Mouse (Mus musculus) heart, embryonic 14.5 days (tissue): ENCODE measurements around the gene Usp7. TPM values are rescaled to one million over a fixed set of nuclear protein-coding genes. Genes with fewer than 3 reads are reported as not detected.
A peak's percentile ranks its signal among the peaks of the same experiment; 100 is the strongest.

Experiments
- ATAC-seq: fragments of 200-750 bp; cut with Nextera tagmentation; 2 replicates; pipeline ENCODE4 v1.8.0; 2017; ENCODE audit warnings: low read depth, moderate TSS enrichment; ENCODE audit not compliant: insufficient number of reproducible peaks, insufficient read depth, low FRiP score
- H3K27ac ChIP-seq, 2 experiments: fragments of 200-500 bp in 1 of 2; fragments of 300-500 bp in 1 of 2; sonication (generic) in 1 of 2; replicated peaks in 1 of 2; 2 replicates each; pipeline ENCODE4 v1.5.1; 2012 to 2014; ENCODE audit warnings: low read depth in 2 of 2, low read length in 2 of 2, control low read depth in 1 of 2, mild to moderate bottlenecking in 1 of 2, mixed read lengths in 1 of 2; ENCODE audit not compliant: control insufficient read depth in 1 of 2, insufficient read depth in 1 of 2
- H3K27me3 ChIP-seq: fragments of 300-500 bp; sonication (generic); 2 replicates; pipeline ENCODE4 v1.6.1; 2014; ENCODE audit warnings: mild to moderate bottlenecking, low read length, control low read depth; ENCODE audit not compliant: control insufficient read depth, insufficient read depth
- H3K36me3 ChIP-seq: fragments of 300-500 bp; sonication (generic); 2 replicates; pipeline ENCODE4 v1.6.1; 2014; ENCODE audit warnings: mild to moderate bottlenecking, control low read depth, low read length, mixed read lengths; ENCODE audit not compliant: control insufficient read depth, insufficient read depth
- H3K4me1 ChIP-seq, 2 experiments: fragments of 200-500 bp in 1 of 2; fragments of 300-500 bp in 1 of 2; sonication (generic) in 1 of 2; 2 replicates each; pipeline ENCODE4 v1.6.1; 2012 to 2014; ENCODE audit warnings: low read length in 2 of 2, control low read depth in 1 of 2, mixed read lengths in 1 of 2; ENCODE audit not compliant: control insufficient read depth in 2 of 2, insufficient read depth in 2 of 2
- H3K4me2 ChIP-seq: fragments of 300-500 bp; sonication (generic); 2 replicates; pipeline ENCODE4 v1.6.1; 2014; ENCODE audit warnings: mild to moderate bottlenecking, low read length
- H3K4me3 ChIP-seq, 2 experiments: fragments of 200-500 bp in 1 of 2; fragments of 300-500 bp in 1 of 2; sonication (generic) in 1 of 2; 2 replicates each; pipeline ENCODE4 v1.5.1; 2012 to 2014; ENCODE audit warnings: low read length in 2 of 2, mild to moderate bottlenecking in 2 of 2, control low read depth in 1 of 2, low read depth in 1 of 2, moderate library complexity in 1 of 2; ENCODE audit not compliant: control insufficient read depth in 1 of 2, insufficient read depth in 1 of 2
- H3K9ac ChIP-seq: fragments of 300-500 bp; sonication (generic); 2 replicates; pipeline ENCODE4 v1.6.1; 2014; ENCODE audit warnings: mild to moderate bottlenecking, low read length
- H3K9me3 ChIP-seq: fragments of 300-500 bp; sonication (generic); 2 replicates; pipeline ENCODE4 v1.6.1; 2016; ENCODE audit warnings: low read length, control low read depth; ENCODE audit not compliant: control insufficient read depth
- WGBS: fragments of 180-500 bp; shearing (Covaris S2); extraction: QIAGEN DNeasy Blood & Tissue Kit; methylation state at CpG from one replicate; pipeline ENCODE4 v1.1.7; 2014; 5-methylcytosine and 5-hydroxymethylcytosine counted together
- polyA plus RNA-seq: library from polyadenylated mRNA; unstranded; fragments of >200 nt; fragmentation: Nextera tagmentation; extraction: Ambion mirVana; gene quantifications from 2 replicates; pipeline ENCODE4 v1.2.1, GENCODE M21; 2014

The Usp7 gene
- polyA plus RNA-seq, 1 experiment from 2014 or later, result 28.3 TPM

- peak within 1 kb of the TSS; percentile 94 to 99 for H3K4me3 ChIP-seq
- H3K4me2 ChIP-seq, result peak within 1 kb of the TSS; percentile 92
- peak within 1 kb of the TSS; percentile 100 for H3K9ac ChIP-seq
- H3K27ac ChIP-seq, result peak within 1 kb of the TSS; percentile 94 to 99
- peak; percentile 94 for ATAC-seq
- WGBS, result under 1% methylated on average over 68 of the region's 80 CpGs
- peaks cover 0 to 22% of the 10 kb centered on the region in 2 experiments; a peak in 2 of 4 replicates for H3K4me1 ChIP-seq
- peaks cover 21% of the 10 kb centered on the region for H3K36me3 ChIP-seq
- no peaks in the 10 kb centered on the region for H3K27me3 ChIP-seq
- H3K9me3 ChIP-seq, result no peaks in the 10 kb centered on the region
These were observed 37.7 kb upstream of the Usp7 start, which contains the start of gene 1810013L24Rik for GRCm38 (mm10) chr16:8829564-8830359. Gene 1810013L24Rik (plus strand): TSS chr16:8830100.

GRCm38 (mm10) chr16:8828636-8829563 is 36.8 kb upstream of the Usp7 start:
- peaks cover 0 to 19% of the 10 kb centered on the region in 2 experiments; a peak in 2 of 4 replicates for H3K4me1 ChIP-seq
- H3K4me2 ChIP-seq, result peak overlapping the region; percentile 88
- 11% methylated on average over 31 of the region's 33 CpGs for WGBS
- H3K27ac ChIP-seq, result peak overlapping the region; percentile 94 to 99
- peaks cover 21% of the 10 kb centered on the region for H3K36me3 ChIP-seq
- H3K9me3 ChIP-seq, result no peaks in the 10 kb centered on the region
- H3K4me3 ChIP-seq, result peak overlapping the region; percentile 63 to 99
- H3K9ac ChIP-seq, result peak overlapping the region; percentile 77
- H3K27me3 ChIP-seq, result no peaks in the 10 kb centered on the region
- ATAC-seq, result peak; percentile 62

DNA sequence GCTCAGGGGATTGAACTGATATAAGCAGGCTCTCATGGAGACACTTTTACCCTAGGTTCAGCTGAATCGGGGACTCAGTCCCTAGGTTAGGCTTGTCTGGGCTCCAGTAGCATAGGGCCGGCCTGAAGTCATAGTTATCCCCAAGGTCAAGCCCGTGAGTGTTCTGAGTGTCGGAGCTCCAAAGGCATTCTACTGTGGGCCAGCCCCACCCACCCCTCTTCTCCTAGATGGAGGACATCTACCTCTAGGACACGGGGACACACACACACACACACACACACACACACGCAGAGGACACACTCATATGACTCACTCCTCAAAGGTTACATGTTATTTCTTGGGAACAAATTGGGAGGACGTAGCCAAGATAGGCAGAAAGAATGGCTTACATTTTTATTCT is 35.3 kb upstream of the Usp7 start:
- 67% methylated on average over 7 of the region's 7 CpGs for WGBS
- Histone ChIP-seq H3K36me3 (peaks cover 8% of the 10 kb centered on the region), H3K4me1 (peaks cover 0 to 9% of the 10 kb centered on the region in 2 experiments; a peak in 2 of 4 replicates), H3K27me3 (no peaks in the 10 kb centered on the region), H3K9me3 (no peaks in the 10 kb centered on the region), H3K27ac (no peak overlapping the region), H3K4me2 (no peak overlapping the region), H3K4me3 (no peak overlapping the region), H3K9ac (no peak overlapping the region)
- no peak for ATAC-seq

GRCm38 (mm10) chr16:8823661-8824060 is 31.6 kb upstream of the Usp7 start:
- H3K36me3 ChIP-seq, result no peaks in the 10 kb centered on the region
- H3K9me3 ChIP-seq, result no peaks in the 10 kb centered on the region
- no peaks in the 10 kb centered on the region for H3K4me1 ChIP-seq
- no peak overlapping the region for H3K27ac ChIP-seq
- WGBS, result 66% methylated on average over 2 of the region's 2 CpGs
- no peak for ATAC-seq
- no peak overlapping the region for H3K4me2 ChIP-seq
- H3K9ac ChIP-seq, result no peak overlapping the region
- no peaks in the 10 kb centered on the region for H3K27me3 ChIP-seq
- H3K4me3 ChIP-seq, result no peak overlapping the region

- no peak overlapping the region for H3K4me2 ChIP-seq
- WGBS, result 74% methylated on average over 4 of the region's 4 CpGs
These were observed 30.5 kb upstream of the Usp7 start for GRCm38 (mm10) chr16:8822586-8822985.

DNA sequence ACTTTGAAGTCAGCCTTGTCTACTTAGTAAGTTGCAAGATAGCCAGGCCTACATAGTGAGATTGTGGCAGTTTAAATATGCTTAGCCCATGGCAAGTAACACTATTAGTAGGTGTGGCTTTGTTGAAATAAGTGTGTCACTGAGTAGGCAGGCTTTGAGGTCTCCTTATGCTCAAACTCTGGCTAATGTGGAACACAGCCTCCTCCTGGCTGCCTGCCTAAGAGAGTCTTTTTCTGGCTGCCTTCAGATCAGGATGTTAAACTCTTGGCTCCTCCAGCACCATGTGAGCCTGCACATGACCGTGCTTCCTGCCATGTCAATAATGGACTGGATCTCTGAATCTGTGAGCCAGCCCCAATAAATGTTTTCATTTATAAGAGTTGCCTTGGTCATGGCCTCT is 29.3 kb upstream of the Usp7 start:
- Histone ChIP-seq H3K9ac (no peak overlapping the region), H3K4me1 (no peaks in the 10 kb centered on the region), H3K4me2 (no peak overlapping the region), H3K36me3 (no peaks in the 10 kb centered on the region), H3K27me3 (no peaks in the 10 kb centered on the region), H3K9me3 (no peaks in the 10 kb centered on the region), H3K27ac (no peak overlapping the region), H3K4me3 (no peak overlapping the region)
- ATAC-seq, result no peak
- 81% methylated on average over 1 of the region's 1 CpGs for WGBS

More at GRCm38 (mm10) chr16:8822586-8822985, 30.5 kb upstream of the Usp7 start:
- no peaks in the 10 kb centered on the region for H3K36me3 ChIP-seq
- H3K27ac ChIP-seq, result no peak overlapping the region
- ATAC-seq, result no peak
- H3K4me3 ChIP-seq, result no peak overlapping the region
- no peaks in the 10 kb centered on the region for H3K9me3 ChIP-seq
- no peaks in the 10 kb centered on the region for H3K27me3 ChIP-seq
- H3K4me1 ChIP-seq, result no peaks in the 10 kb centered on the region
- no peak overlapping the region for H3K9ac ChIP-seq

DNA sequence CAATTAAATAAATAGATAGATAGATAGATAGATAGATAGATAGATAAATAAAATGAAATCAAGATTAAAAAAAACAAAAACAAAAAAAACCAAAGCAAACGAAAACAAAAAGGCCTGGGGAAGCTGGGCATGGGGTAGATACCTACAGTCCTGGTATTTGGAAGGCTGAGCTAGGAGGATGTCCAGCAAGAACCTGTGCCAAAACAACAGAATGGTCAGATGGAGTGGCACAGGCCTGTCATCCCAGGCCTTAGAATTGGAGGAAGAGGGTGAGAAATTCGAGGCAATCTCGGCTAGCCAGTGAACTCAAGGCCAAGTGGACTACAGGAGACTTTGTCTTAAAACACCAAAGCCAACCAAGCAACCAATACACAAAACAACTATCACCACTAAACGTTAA is 25.8 kb upstream of the Usp7 start:
- no peaks in the 10 kb centered on the region for H3K27me3 ChIP-seq
- H3K9ac ChIP-seq, result no peak overlapping the region
- no peaks in the 10 kb centered on the region for H3K4me1 ChIP-seq
- ATAC-seq, result no peak
- no peaks in the 10 kb centered on the region for H3K36me3 ChIP-seq
- H3K9me3 ChIP-seq, result no peaks in the 10 kb centered on the region
- no peak overlapping the region for H3K4me3 ChIP-seq
- H3K4me2 ChIP-seq, result no peak overlapping the region
- H3K27ac ChIP-seq, result no peak overlapping the region
- WGBS, result 58% methylated on average over 4 of the region's 4 CpGs
